Mouse (Mus musculus) hindbrain, embryonic 15.5 days (tissue): ENCODE data around the gene Snf8. TPM values are rescaled to one million over a fixed set of nuclear protein-coding genes. Genes with fewer than 3 reads are reported as not detected.

Experiments
- ATAC-seq: fragments of 200-750 bp; cut with Nextera tagmentation; 2 replicates; pipeline ENCODE4 v1.8.0; 2017; ENCODE audit warnings: low read depth, moderate number of reproducible peaks, moderate TSS enrichment; ENCODE audit not compliant: low FRiP score
- H3K27ac ChIP-seq: fragments of 300-500 bp; sonication (generic); replicated peaks from 2 replicates; pipeline ENCODE4 v1.5.1; 2015; ENCODE audit warnings: mild to moderate bottlenecking, inconsistent platforms
- H3K27me3 ChIP-seq: fragments of 300-500 bp; sonication (generic); 2 replicates; pipeline ENCODE4 v1.6.1; 2015; ENCODE audit warnings: control low read depth, inconsistent platforms
- H3K36me3 ChIP-seq: fragments of 300-500 bp; sonication (generic); 2 replicates; pipeline ENCODE4 v1.6.1; 2015; ENCODE audit warnings: control low read depth, inconsistent platforms
- H3K4me1 ChIP-seq: fragments of 300-500 bp; sonication (generic); replicated peaks from 2 replicates; pipeline ENCODE4 v1.6.1; 2015; ENCODE audit warnings: control low read depth, inconsistent platforms
- H3K4me2 ChIP-seq: fragments of 300-500 bp; sonication (generic); 2 replicates; pipeline ENCODE4 v1.6.1; 2015; ENCODE audit warnings: moderate library complexity, mild to moderate bottlenecking, inconsistent platforms
- H3K4me3 ChIP-seq: fragments of 300-500 bp; sonication (generic); 2 replicates; pipeline ENCODE4 v1.5.1; 2015; ENCODE audit warnings: mild to moderate bottlenecking, inconsistent platforms
- H3K9ac ChIP-seq: fragments of 300-500 bp; sonication (generic); 2 replicates; pipeline ENCODE4 v1.6.1; 2015; ENCODE audit warnings: inconsistent platforms
- H3K9me3 ChIP-seq: fragments of 300-500 bp; sonication (generic); 2 replicates; pipeline ENCODE4 v1.6.1; 2016; ENCODE audit warnings: control low read depth, inconsistent platforms
- WGBS: fragments of 180-500 bp; shearing (Covaris S2); methylation state at CpG from one replicate; pipeline ENCODE4 v1.1.7; 2015; 5-methylcytosine and 5-hydroxymethylcytosine counted together
- polyA plus RNA-seq: library from polyadenylated mRNA; unstranded; fragments of >200 nt; fragmentation: Nextera tagmentation; extraction: Ambion mirVana; gene quantifications from 2 replicates; pipeline ENCODE4 v1.2.1, GENCODE M21; 2015

The Snf8 gene
- polyA plus RNA-seq, 1 experiment from 2014 or later = 129 TPM

- no peaks in the 10 kb centered on the region for H3K9me3 ChIP-seq
- ATAC-seq = no peak
- H3K4me3 ChIP-seq = no peak overlapping the region
- H3K36me3 ChIP-seq = peaks cover 67% of the 10 kb centered on the region
- H3K4me1 ChIP-seq = peaks cover 11% of the 10 kb centered on the region
- H3K27ac ChIP-seq = no peak overlapping the region
- 90% methylated on average over 4 of the region's 4 CpGs for WGBS
- H3K27me3 ChIP-seq = no peaks in the 10 kb centered on the region
- no peak overlapping the region for H3K9ac ChIP-seq
- H3K4me2 ChIP-seq = no peak overlapping the region
Measured at GRCm38 (mm10) chr11:96058309-96058708, 23.6 kb downstream of the Snf8 start.

GRCm38 (mm10) chr11:96064521-96065214 lies 30.0 kb downstream of the Snf8 start:
- Histone ChIP-seq H3K4me1 (peaks cover 30% of the 10 kb centered on the region), H3K4me3 (peak overlapping the region; percentile 99), H3K9me3 (no peaks in the 10 kb centered on the region), H3K27me3 (no peaks in the 10 kb centered on the region), H3K4me2 (peak overlapping the region; percentile 94), H3K36me3 (peaks cover 20% of the 10 kb centered on the region), H3K9ac (peak overlapping the region; percentile 96), H3K27ac (peak overlapping the region; percentile 80)
- peak; percentile 66 for ATAC-seq
- WGBS = under 1% methylated on average over 29 of the region's 64 CpGs

GRCm38 (mm10) chr11:96065215-96065911 lies 30.7 kb downstream of the Snf8 start, which contains the start of gene Ube2z:
Gene Ube2z, minus strand, starts transcription at chr11:96065388.
- peak within 1 kb of the TSS; percentile 80 for H3K27ac ChIP-seq
- peak; percentile 98 for ATAC-seq
- H3K36me3 ChIP-seq = peaks cover 17% of the 10 kb centered on the region
- no peaks in the 10 kb centered on the region for H3K27me3 ChIP-seq
- H3K9ac ChIP-seq = peak within 1 kb of the TSS; percentile 96
- peak within 1 kb of the TSS; percentile 99 for H3K4me3 ChIP-seq
- H3K4me1 ChIP-seq = peaks cover 30% of the 10 kb centered on the region
- no peaks in the 10 kb centered on the region for H3K9me3 ChIP-seq
- WGBS = 4% methylated on average over 49 of the region's 50 CpGs
- H3K4me2 ChIP-seq = peak within 1 kb of the TSS; percentile 94

GRCm38 (mm10) chr11:96068231-96068630 lies 33.5 kb downstream of the Snf8 start:
- Histone ChIP-seq H3K4me3 (no peak overlapping the region), H3K36me3 (peaks cover 17% of the 10 kb centered on the region), H3K27me3 (no peaks in the 10 kb centered on the region), H3K9me3 (no peaks in the 10 kb centered on the region), H3K9ac (no peak overlapping the region), H3K27ac (no peak overlapping the region), H3K4me2 (no peak overlapping the region), H3K4me1 (peaks cover 21% of the 10 kb centered on the region)
- 68% methylated on average over 5 of the region's 5 CpGs for WGBS
- no peak for ATAC-seq

- no peak for ATAC-seq
- Histone ChIP-seq H3K27me3 (no peaks in the 10 kb centered on the region), H3K9ac (no peak overlapping the region), H3K36me3 (peaks cover 17% of the 10 kb centered on the region), H3K4me1 (peaks cover 24% of the 10 kb centered on the region), H3K27ac (no peak overlapping the region), H3K4me3 (no peak overlapping the region), H3K4me2 (no peak overlapping the region), H3K9me3 (no peaks in the 10 kb centered on the region)
- 89% methylated on average over 7 of the region's 7 CpGs for WGBS
Measured at GRCm38 (mm10) chr11:96070353-96070752, 35.7 kb downstream of the Snf8 start.

GRCm38 (mm10) chr11:96071013-96071412 lies 36.3 kb downstream of the Snf8 start:
- Histone ChIP-seq H3K9ac (no peak overlapping the region), H3K4me2 (no peak overlapping the region), H3K4me3 (no peak overlapping the region), H3K9me3 (no peaks in the 10 kb centered on the region), H3K27ac (no peak overlapping the region), H3K4me1 (peaks cover 19% of the 10 kb centered on the region), H3K27me3 (no peaks in the 10 kb centered on the region), H3K36me3 (peaks cover 17% of the 10 kb centered on the region)
- WGBS = 88% methylated on average over 1 of the region's 1 CpGs
- ATAC-seq = no peak

GRCm38 (mm10) chr11:96073295-96073993 lies 38.8 kb downstream of the Snf8 start:
- WGBS = 86% methylated on average over 9 of the region's 9 CpGs
- Histone ChIP-seq H3K36me3 (peaks cover 17% of the 10 kb centered on the region), H3K4me3 (peak overlapping the region; percentile 70; the same call in 1 of the 2 replicates), H3K4me1 (peaks cover 21% of the 10 kb centered on the region), H3K9ac (0 out of 2 replicates have a peak overlapping the region, but pooled peaks have one; percentile 74), H3K27ac (no peak overlapping the region), H3K9me3 (no peaks in the 10 kb centered on the region), H3K27me3 (no peaks in the 10 kb centered on the region), H3K4me2 (peak overlapping the region; percentile 63)
- no peak for ATAC-seq

- H3K9ac ChIP-seq = peak overlapping the region; percentile 74
- ATAC-seq = no peak
- H3K27me3 ChIP-seq = no peaks in the 10 kb centered on the region
- peak overlapping the region; percentile 63 for H3K4me2 ChIP-seq
- no peaks in the 10 kb centered on the region for H3K9me3 ChIP-seq
- H3K27ac ChIP-seq = peak overlapping the region; percentile 87
- WGBS = 30% methylated on average over 17 of the region's 17 CpGs
- H3K4me3 ChIP-seq = peak overlapping the region; percentile 70
- peaks cover 21% of the 10 kb centered on the region for H3K4me1 ChIP-seq
- H3K36me3 ChIP-seq = peaks cover 17% of the 10 kb centered on the region
Measured at GRCm38 (mm10) chr11:96074351-96075176, 39.9 kb downstream of the Snf8 start.

- Histone ChIP-seq H3K36me3 (peaks cover 15% of the 10 kb centered on the region), H3K4me3 (peak overlapping the region; percentile 70), H3K4me2 (peak overlapping the region; percentile 63), H3K4me1 (peaks cover 21% of the 10 kb centered on the region), H3K9ac (peak overlapping the region; percentile 74), H3K27me3 (no peaks in the 10 kb centered on the region), H3K9me3 (no peaks in the 10 kb centered on the region), H3K27ac (peak overlapping the region; percentile 87)
- no peak for ATAC-seq
- under 1% methylated on average over 15 of the region's 15 CpGs for WGBS
Measured at GRCm38 (mm10) chr11:96075177-96075508, 40.5 kb downstream of the Snf8 start.

- H3K36me3 ChIP-seq = peaks cover 10% of the 10 kb centered on the region
- H3K9ac ChIP-seq = peak within 1 kb of the TSS; percentile 74
- H3K4me1 ChIP-seq = peaks cover 21% of the 10 kb centered on the region
- WGBS = under 1% methylated on average over 37 of the region's 37 CpGs
- peak within 1 kb of the TSS; percentile 91 for H3K27ac ChIP-seq
- peak within 1 kb of the TSS; percentile 63 for H3K4me2 ChIP-seq
- no peaks in the 10 kb centered on the region for H3K27me3 ChIP-seq
- H3K4me3 ChIP-seq = peak within 1 kb of the TSS; percentile 70
- peak; percentile 98 for ATAC-seq
- no peaks in the 10 kb centered on the region for H3K9me3 ChIP-seq
Measured at GRCm38 (mm10) chr11:96075509-96076220, 41.0 kb downstream of the Snf8 start, which contains the start of gene Atp5g1. Gene Atp5g1, minus strand, starts transcription at chr11:96075670.
